Mouse (Mus musculus): Measurements from ENCODE around the gene Pimreg. TPM values are rescaled to one million over a fixed set of nuclear protein-coding genes. Genes with fewer than 3 reads are reported as not detected.

Gene Pimreg
- polyA plus RNA-seq, 1 experiment from 2014 or later, result 16.2 TPM

DNA sequence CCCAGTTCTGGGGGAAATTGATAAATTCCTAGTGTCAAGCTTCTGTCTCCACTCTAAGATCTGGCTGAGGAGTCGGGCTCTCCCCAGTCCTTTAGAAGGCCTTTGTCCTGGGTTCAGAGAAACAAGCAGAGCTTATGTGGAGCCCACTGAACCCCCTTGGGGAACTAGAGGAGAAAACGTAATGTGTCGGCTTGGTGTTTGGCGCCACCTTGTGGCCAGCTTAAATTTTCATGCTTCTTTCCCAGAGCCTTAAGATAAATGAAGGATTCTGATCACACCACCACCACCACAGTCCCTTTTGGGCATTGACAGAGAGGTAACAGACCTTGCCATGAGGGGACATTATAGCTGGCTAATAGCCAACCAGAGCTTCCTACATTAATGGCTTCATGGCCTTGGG, 3.8 kb upstream of the Pimreg start:
- no peak overlapping the region for H3K4me3 ChIP-seq (ENCODE audit: low read depth, low read length)
- no peaks in the 10 kb centered on the region for H3K9me3 ChIP-seq (replicated peaks; ENCODE audit: control insufficient read depth, low read length)
- no peak for ATAC-seq (ENCODE audit: low read depth)
- H3K36me3 ChIP-seq (ENCODE audit: control insufficient read depth, insufficient read depth), result no peaks in the 10 kb centered on the region
- H3K4me1 ChIP-seq (ENCODE audit: control insufficient read depth, low read depth, low read length), result peaks cover 13% of the 10 kb centered on the region
- WGBS (ENCODE audit: insufficient replicate concordance), result 0% methylated on average over 4 of the region's 4 CpGs
- H3K27me3 ChIP-seq (ENCODE audit: control insufficient read depth, insufficient read depth, low read depth, low read length), result no peaks in the 10 kb centered on the region
- no peak overlapping the region for H3K9ac ChIP-seq (ENCODE audit: low read depth, low read length)
- no peak overlapping the region for H3K27ac ChIP-seq (ENCODE audit: low read length)
- H3K4me2 ChIP-seq (ENCODE audit: low read depth, low read length), result no peak overlapping the region

DNA sequence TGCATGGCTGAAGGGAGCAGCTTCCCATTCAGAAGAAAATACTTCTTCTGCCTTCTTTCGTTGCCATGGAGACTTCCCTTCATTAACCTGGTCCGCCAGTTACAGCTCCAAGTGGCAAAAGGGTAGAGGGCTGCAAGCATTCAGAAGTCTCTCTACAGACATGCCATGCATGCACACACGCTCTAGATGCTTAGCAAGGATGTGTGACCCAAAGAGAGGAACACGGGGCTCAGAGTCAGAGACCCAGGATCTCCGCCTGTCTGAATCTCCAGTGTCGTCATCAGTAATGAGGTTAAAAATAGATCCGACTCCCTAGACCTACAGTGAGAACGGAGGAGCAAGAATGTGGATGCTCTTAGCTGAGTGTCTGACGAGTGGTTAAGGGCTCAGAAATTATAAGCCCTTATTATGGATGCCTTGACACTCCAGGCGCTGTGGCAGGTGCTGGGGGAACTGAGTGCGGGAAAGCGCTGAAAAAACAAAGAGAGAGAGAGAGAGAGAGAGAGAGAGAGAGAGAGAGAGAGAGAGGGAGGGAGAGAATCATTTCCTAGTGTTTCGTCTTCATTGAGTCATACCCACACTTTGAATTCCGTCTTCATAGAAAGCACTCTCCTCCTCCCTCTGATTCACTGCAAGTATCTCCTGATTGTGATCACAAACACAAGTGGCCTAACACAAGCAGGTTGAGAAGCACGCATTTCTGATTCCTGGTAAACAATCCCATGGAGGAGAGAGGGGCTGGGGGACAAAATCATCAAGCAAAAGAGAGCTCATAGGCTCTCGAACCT, 2.0 kb upstream of the Pimreg start:
- WGBS (ENCODE audit: insufficient replicate concordance), result 50% methylated on average over 16 of the region's 16 CpGs
- no peak for ATAC-seq (ENCODE audit: low read depth)
- H3K27ac ChIP-seq (ENCODE audit: low read length), result no peak overlapping the region
- H3K9me3 ChIP-seq (replicated peaks; ENCODE audit: control insufficient read depth, low read length), result no peaks in the 10 kb centered on the region
- H3K4me2 ChIP-seq (ENCODE audit: low read depth, low read length), result no peak overlapping the region
- H3K4me3 ChIP-seq (ENCODE audit: low read depth, low read length), result no peak overlapping the region
- no peak overlapping the region for H3K9ac ChIP-seq (ENCODE audit: low read depth, low read length)
- H3K4me1 ChIP-seq (ENCODE audit: control insufficient read depth, low read depth, low read length), result peaks cover 14% of the 10 kb centered on the region
- no peaks in the 10 kb centered on the region for H3K36me3 ChIP-seq (ENCODE audit: control insufficient read depth, insufficient read depth)
- no peaks in the 10 kb centered on the region for H3K27me3 ChIP-seq (ENCODE audit: control insufficient read depth, insufficient read depth, low read depth, low read length)

DNA sequence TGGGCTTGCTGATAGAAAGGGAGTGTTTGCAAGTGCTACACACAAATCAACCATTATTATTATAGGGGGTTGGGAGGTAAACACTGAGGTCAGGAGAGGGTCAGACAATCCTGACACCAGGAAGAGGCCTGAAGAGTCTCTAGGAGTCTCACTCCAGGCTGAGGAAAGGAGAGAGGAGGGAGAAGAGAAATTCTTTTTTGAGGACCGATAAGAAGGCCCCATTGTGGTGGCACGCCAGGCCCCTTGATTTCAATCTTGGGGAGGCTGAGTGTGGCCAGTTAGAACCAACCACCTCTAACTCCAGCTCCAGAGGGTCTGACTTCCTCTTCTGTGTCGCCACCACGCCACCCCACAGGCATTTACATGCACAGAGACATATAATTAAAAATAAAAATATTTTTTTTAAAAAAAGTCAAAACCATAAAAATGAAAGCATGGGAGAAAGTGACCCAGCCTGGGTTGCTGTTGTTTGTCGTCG, 503 bp upstream of the Pimreg start:
- H3K27me3 ChIP-seq (ENCODE audit: control insufficient read depth, insufficient read depth, low read depth, low read length), result no peaks in the 10 kb centered on the region
- H3K36me3 ChIP-seq (ENCODE audit: control insufficient read depth, insufficient read depth), result no peaks in the 10 kb centered on the region
- peaks cover 14% of the 10 kb centered on the region for H3K4me1 ChIP-seq (ENCODE audit: control insufficient read depth, low read depth, low read length)
- H3K4me3 ChIP-seq (ENCODE audit: low read depth, low read length), result peak overlapping the region; percentile 59
- no peak overlapping the region for H3K9ac ChIP-seq (ENCODE audit: low read depth, low read length)
- peak overlapping the region; percentile 74 for H3K4me2 ChIP-seq (ENCODE audit: low read depth, low read length)
- H3K27ac ChIP-seq (ENCODE audit: low read length), result no peak overlapping the region
- H3K9me3 ChIP-seq (replicated peaks; ENCODE audit: control insufficient read depth, low read length), result no peaks in the 10 kb centered on the region
- 3% methylated on average over 6 of the region's 6 CpGs for WGBS (ENCODE audit: insufficient replicate concordance)
- ATAC-seq (ENCODE audit: low read depth), result no peak

DNA sequence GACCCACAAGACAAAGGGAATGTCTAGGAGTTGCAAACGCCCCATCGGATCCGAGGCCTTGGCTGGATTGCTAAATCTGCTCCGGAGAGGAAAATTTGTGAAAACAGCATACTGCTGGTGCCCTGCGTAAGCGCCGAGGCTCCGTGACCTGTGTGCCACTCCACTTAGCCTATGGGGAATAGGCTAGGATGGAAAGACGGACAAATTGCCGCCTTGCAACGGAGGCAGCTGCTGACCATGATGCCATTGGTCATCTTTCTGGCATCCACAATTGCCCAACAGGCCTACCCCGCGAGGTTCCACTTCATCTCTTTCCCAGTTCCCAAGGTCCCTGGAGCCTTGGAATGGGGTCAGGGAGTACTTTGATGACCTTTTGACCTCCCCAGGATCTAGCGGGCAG, 799 bp downstream of the Pimreg start:
- Histone ChIP-seq H3K9me3 (replicated peaks; ENCODE audit: control insufficient read depth, low read length) (no peaks in the 10 kb centered on the region), H3K27me3 (ENCODE audit: control insufficient read depth, insufficient read depth, low read depth, low read length) (no peaks in the 10 kb centered on the region), H3K4me2 (ENCODE audit: low read depth, low read length) (peak overlapping the region; percentile 74), H3K4me1 (ENCODE audit: control insufficient read depth, low read depth, low read length) (peaks cover 14% of the 10 kb centered on the region), H3K9ac (ENCODE audit: low read depth, low read length) (peak overlapping the region; percentile 6; the same call in 1 of the 2 replicates), H3K27ac (ENCODE audit: low read length) (no peak overlapping the region), H3K36me3 (ENCODE audit: control insufficient read depth, insufficient read depth) (no peaks in the 10 kb centered on the region), H3K4me3 (ENCODE audit: low read depth, low read length) (peak overlapping the region; percentile 59)
- 2% methylated on average over 14 of the region's 14 CpGs for WGBS (ENCODE audit: insufficient replicate concordance)
- 0 out of 2 replicates have a peak, but pooled peaks have one; percentile 3 for ATAC-seq (ENCODE audit: low read depth)

DNA sequence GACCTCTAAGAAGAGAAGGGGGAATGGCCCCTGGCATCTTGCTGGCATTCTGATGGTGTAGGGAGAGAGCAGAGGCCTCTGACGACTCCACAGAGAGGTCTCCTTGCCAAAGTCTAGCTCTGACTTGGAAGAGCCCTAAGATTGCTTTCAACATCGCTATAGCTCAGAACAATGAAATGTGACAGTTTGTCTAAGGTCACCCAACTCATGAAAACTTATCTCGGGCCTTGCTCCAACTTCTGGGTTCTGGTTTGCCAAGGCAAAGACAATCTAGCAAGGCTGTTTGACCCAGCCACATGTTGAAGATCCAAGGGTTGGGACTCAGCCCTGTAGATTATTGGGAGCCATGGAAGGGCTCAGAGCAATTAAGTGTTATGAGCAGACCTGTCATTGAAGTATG, 2.4 kb downstream of the Pimreg start:
- H3K27me3 ChIP-seq (ENCODE audit: control insufficient read depth, insufficient read depth, low read depth, low read length), result peaks cover 1% of the 10 kb centered on the region; the same call in 1 of the 2 replicates
- no peaks in the 10 kb centered on the region for H3K9me3 ChIP-seq (replicated peaks; ENCODE audit: control insufficient read depth, low read length)
- no peak overlapping the region for H3K4me3 ChIP-seq (ENCODE audit: low read depth, low read length)
- WGBS (ENCODE audit: insufficient replicate concordance), result 62% methylated on average over 3 of the region's 3 CpGs
- no peak for ATAC-seq (ENCODE audit: low read depth)
- no peak overlapping the region for H3K4me2 ChIP-seq (ENCODE audit: low read depth, low read length)
- H3K27ac ChIP-seq (ENCODE audit: low read length), result no peak overlapping the region
- peaks cover 14% of the 10 kb centered on the region for H3K4me1 ChIP-seq (ENCODE audit: control insufficient read depth, low read depth, low read length)
- H3K9ac ChIP-seq (ENCODE audit: low read depth, low read length), result no peak overlapping the region
- H3K36me3 ChIP-seq (ENCODE audit: control insufficient read depth, insufficient read depth), result no peaks in the 10 kb centered on the region

DNA sequence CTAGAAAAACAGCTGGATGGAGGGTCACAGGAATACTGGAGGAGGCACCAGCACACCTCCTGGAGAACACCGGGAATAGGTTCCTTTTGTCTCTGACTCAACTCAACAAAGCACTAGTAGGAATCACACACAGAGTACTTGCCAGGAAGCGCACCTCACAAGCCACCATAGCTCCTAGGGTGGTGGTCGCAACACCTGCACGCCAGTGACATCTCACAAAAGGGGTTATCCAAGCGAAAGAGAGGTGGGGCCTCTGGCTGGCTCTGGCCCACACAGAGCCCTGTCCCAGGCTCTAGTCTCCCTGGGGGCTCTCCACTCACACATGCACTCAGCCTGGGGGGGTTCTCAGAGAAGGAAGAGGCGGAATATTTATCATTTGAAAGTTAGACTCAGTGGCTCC, 6.9 kb downstream of the Pimreg start:
- Histone ChIP-seq H3K4me2 (ENCODE audit: low read depth, low read length) (no peak overlapping the region), H3K36me3 (ENCODE audit: control insufficient read depth, insufficient read depth) (no peaks in the 10 kb centered on the region), H3K9me3 (replicated peaks; ENCODE audit: control insufficient read depth, low read length) (no peaks in the 10 kb centered on the region), H3K4me3 (ENCODE audit: low read depth, low read length) (no peak overlapping the region), H3K4me1 (ENCODE audit: control insufficient read depth, low read depth, low read length) (peaks cover 2% of the 10 kb centered on the region; the same call in 1 of the 2 replicates), H3K9ac (ENCODE audit: low read depth, low read length) (no peak overlapping the region), H3K27me3 (ENCODE audit: control insufficient read depth, insufficient read depth, low read depth, low read length) (peaks cover 28% of the 10 kb centered on the region), H3K27ac (ENCODE audit: low read length) (no peak overlapping the region)
- ATAC-seq (ENCODE audit: low read depth), result no peak
- WGBS (ENCODE audit: insufficient replicate concordance), result 48% methylated on average over 6 of the region's 6 CpGs

DNA sequence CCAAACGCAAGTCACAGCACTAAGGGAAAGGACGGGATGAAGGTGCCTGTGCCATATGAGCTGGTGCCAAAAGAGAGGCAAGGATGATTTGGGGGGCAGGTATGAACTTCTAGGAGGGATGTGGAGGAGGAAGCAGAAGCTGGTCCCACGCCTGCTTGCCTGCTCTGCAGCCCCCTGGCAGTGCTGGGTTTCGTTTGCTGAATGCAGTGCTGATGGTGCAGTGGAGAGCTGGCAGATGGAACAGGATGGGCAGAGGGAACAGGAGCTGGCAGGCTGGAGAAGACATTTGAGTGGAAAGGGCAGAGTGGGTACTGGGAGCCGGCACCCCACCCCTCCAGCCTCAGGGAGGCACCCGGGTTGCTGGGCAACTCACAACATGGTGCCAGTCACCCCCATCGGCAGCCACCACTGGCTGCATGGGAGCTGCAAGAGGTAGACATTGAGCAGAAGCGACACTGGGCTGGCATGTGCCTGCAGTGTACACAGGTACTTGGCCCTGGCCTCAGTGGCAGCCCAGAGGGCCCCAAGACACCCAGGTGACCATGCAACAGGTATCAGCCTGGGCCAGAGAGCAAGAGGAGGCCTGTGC, 7.4 kb downstream of the Pimreg start:
- H3K36me3 ChIP-seq (ENCODE audit: control insufficient read depth, insufficient read depth), result no peaks in the 10 kb centered on the region
- no peak overlapping the region for H3K4me2 ChIP-seq (ENCODE audit: low read depth, low read length)
- no peak overlapping the region for H3K4me3 ChIP-seq (ENCODE audit: low read depth, low read length)
- H3K9ac ChIP-seq (ENCODE audit: low read depth, low read length), result no peak overlapping the region
- 54% methylated on average over 8 of the region's 8 CpGs for WGBS (ENCODE audit: insufficient replicate concordance)
- H3K27ac ChIP-seq (ENCODE audit: low read length), result no peak overlapping the region
- peaks cover 2% of the 10 kb centered on the region; the same call in 1 of the 2 replicates for H3K4me1 ChIP-seq (ENCODE audit: control insufficient read depth, low read depth, low read length)
- no peaks in the 10 kb centered on the region for H3K9me3 ChIP-seq (replicated peaks; ENCODE audit: control insufficient read depth, low read length)
- peaks cover 28% of the 10 kb centered on the region for H3K27me3 ChIP-seq (ENCODE audit: control insufficient read depth, insufficient read depth, low read depth, low read length)
- ATAC-seq (ENCODE audit: low read depth), result no peak

DNA sequence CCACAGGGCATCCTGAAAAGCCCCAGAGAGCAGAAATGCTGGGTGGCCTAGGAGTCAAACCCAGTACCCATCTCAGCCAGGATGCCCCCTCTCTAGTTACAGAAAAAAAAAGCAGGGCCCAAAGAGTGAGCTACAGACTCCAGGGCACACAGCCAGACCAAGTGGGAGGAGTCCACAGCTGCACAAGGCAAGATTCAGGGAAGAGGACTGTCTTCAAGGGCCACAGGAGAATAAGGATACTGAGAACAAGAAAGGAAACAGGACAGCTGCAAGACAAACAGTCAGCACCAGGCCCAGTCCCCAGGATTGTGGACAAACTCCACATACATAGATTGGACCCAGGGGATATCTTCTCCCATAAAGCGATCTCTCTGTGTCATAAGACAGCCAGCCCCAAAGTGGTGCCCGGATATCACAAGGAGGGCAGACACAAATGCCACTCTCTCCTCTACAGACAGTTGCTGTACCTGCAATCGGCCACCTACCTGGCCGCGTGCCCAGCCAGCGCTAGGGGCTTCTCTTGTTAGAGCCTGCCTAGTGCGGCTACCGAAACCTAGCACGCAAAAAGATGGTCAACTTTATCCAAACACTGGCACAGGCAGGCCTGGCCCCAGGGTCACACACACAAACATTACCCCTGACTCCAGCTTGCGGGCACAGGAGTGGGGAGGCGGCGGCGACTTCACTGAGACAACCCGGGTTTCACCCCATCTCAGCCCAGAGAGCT, 8.5 kb downstream of the Pimreg start:
- Histone ChIP-seq H3K27ac (ENCODE audit: low read length) (no peak overlapping the region), H3K9ac (ENCODE audit: low read depth, low read length) (no peak overlapping the region), H3K4me1 (ENCODE audit: control insufficient read depth, low read depth, low read length) (peaks cover 2% of the 10 kb centered on the region; the same call in 1 of the 2 replicates), H3K27me3 (ENCODE audit: control insufficient read depth, insufficient read depth, low read depth, low read length) (peaks cover 28% of the 10 kb centered on the region), H3K9me3 (replicated peaks; ENCODE audit: control insufficient read depth, low read length) (no peaks in the 10 kb centered on the region), H3K36me3 (ENCODE audit: control insufficient read depth, insufficient read depth) (no peaks in the 10 kb centered on the region), H3K4me3 (ENCODE audit: low read depth, low read length) (peak overlapping the region; percentile 35; the same call in 1 of the 2 replicates), H3K4me2 (ENCODE audit: low read depth, low read length) (peak overlapping the region; percentile 59)
- WGBS (ENCODE audit: insufficient replicate concordance), result 25% methylated on average over 14 of the region's 14 CpGs
- ATAC-seq (ENCODE audit: low read depth), result no peak
